Mouse (Mus musculus) frontal cortex, postnatal 36 days (tissue): Measurements from ENCODE around the gene Pgs1.

Experiments used
- DNase-seq, 2 experiments: peaks; one replicate each; pipeline ENCODE4 v3.0.0; 2022; ENCODE audit warnings: low spot score in 2 of 2

The Pgs1 gene

GRCm38 (mm10) chr11:117986126-117987031, at the start of gene Pgs1:
Pgs1 (plus strand) TSS chr11:117986292.
- peak; percentile 88 to 93 for DNase-seq

- DNase-seq: no peak
Measured at GRCm38 (mm10) chr11:117939004-117939730, 46.9 kb upstream of the Pgs1 start.

- DNase-seq: peak in 1 of 2 experiments; percentile 77
Measured at GRCm38 (mm10) chr11:117939741-117940285, 46.3 kb upstream of the Pgs1 start.

- no peak for DNase-seq
Measured at GRCm38 (mm10) chr11:117940881-117941280, 45.2 kb upstream of the Pgs1 start.

- DNase-seq: no peak
Measured at GRCm38 (mm10) chr11:117941325-117941834, 44.7 kb upstream of the Pgs1 start.

GRCm38 (mm10) chr11:117941848-117942247, 44.2 kb upstream of the Pgs1 start:
- no peak for DNase-seq

- DNase-seq: no peak
Measured at GRCm38 (mm10) chr11:117946195-117946979, 39.7 kb upstream of the Pgs1 start.

GRCm38 (mm10) chr11:117946996-117947419, 39.1 kb upstream of the Pgs1 start:
- DNase-seq: no peak

- no peak for DNase-seq
Measured at GRCm38 (mm10) chr11:117949392-117950091, 36.5 kb upstream of the Pgs1 start.

GRCm38 (mm10) chr11:117951391-117951790, 34.7 kb upstream of the Pgs1 start:
- no peak for DNase-seq

- DNase-seq: no peak
Measured at GRCm38 (mm10) chr11:117952174-117952933, 33.7 kb upstream of the Pgs1 start.

- DNase-seq: no peak
Measured at GRCm38 (mm10) chr11:117954094-117954493, 32.0 kb upstream of the Pgs1 start.

- DNase-seq: no peak
Measured at GRCm38 (mm10) chr11:117954819-117955218, 31.3 kb upstream of the Pgs1 start.

- DNase-seq: no peak
Measured at GRCm38 (mm10) chr11:117955621-117956020, 30.5 kb upstream of the Pgs1 start.

GRCm38 (mm10) chr11:117958197-117958596, 27.9 kb upstream of the Pgs1 start:
- no peak for DNase-seq

GRCm38 (mm10) chr11:117959166-117959565, 26.9 kb upstream of the Pgs1 start:
- DNase-seq: no peak

GRCm38 (mm10) chr11:117959741-117960381, 26.2 kb upstream of the Pgs1 start:
- DNase-seq: no peak

- no peak for DNase-seq
Measured at GRCm38 (mm10) chr11:117960601-117961000, 25.5 kb upstream of the Pgs1 start.

GRCm38 (mm10) chr11:117962228-117963067, 23.6 kb upstream of the Pgs1 start:
- no peak for DNase-seq
